13 mouse cellular contexts compared by ENCODE assay signal in genomic region chr4:95093615-95094014, GRCm38 (mm10). TPM values are rescaled to one million over a fixed set of nuclear protein-coding genes. Genes with fewer than 3 reads are reported as not detected.
A peak's percentile ranks its signal among the peaks of the same experiment; 100 is the strongest.
DNase-seq lines count a peak whose midpoint lies in the region; ATAC-seq lines count a peak whose summit lies in the region.
"Had no signal": no experiment of that assay in that cellular context is flagged by ENCODE, and none has a peak within 500 bp of the region (broad histone marks: within the 10 kb centered on the region; RNA-seq: fewer than 3 reads in every experiment).

No protein-coding gene starts in this region.

- ATAC-seq in kidney, embryonic 14.5 days (ENCODE audit: low FRiP score, low TSS enrichment): peak; percentile 80
- ATAC-seq: forebrain, embryonic 13.5 days; hindbrain, embryonic 16.5 days; midbrain, embryonic 15.5 days had no signal

- no peaks in the 10 kb centered on the region for H3K27me3 ChIP-seq in kidney, embryonic 14.5 days (ENCODE audit: control insufficient read depth, insufficient read depth, low read length)
- H3K27me3 ChIP-seq: midbrain, embryonic 15.5 days had no signal

- peak; percentile 23 for DNase-seq in gastrocnemius, adult 18-20 months (ENCODE audit: low spot score)
- no peak for DNase-seq in gastrocnemius, postnatal 10 days
- DNase-seq in kidney, adult 11 months: no peak
- DNase-seq in NIH3T3 (ENCODE audit: low read depth): peak; percentile 62
- peak; percentile 39 for DNase-seq in kidney, postnatal 10 days
- no peak for DNase-seq in right cerebral cortex, adult 18-20 months
- no peak for DNase-seq in thymus, postnatal 25 days
- DNase-seq: cerebellum, adult 9-10 months; thymus, postnatal 36 days had no signal

- H3K27ac ChIP-seq in kidney, embryonic 14.5 days (ENCODE audit: low read depth, low read length): peak overlapping the region; percentile 51; the same call in 1 of the 2 replicates
- H3K27ac ChIP-seq: forebrain, embryonic 13.5 days; midbrain, embryonic 15.5 days had no signal

- no peaks in the 10 kb centered on the region for H3K9me3 ChIP-seq in kidney, embryonic 14.5 days (ENCODE audit: control insufficient read depth, low read length)
- H3K9me3 ChIP-seq: forebrain, embryonic 13.5 days; midbrain, embryonic 15.5 days had no signal

- 36% methylated on average over 6 of the region's 6 CpGs for WGBS in kidney, embryonic 14.5 days

- H3K4me1 ChIP-seq in kidney, embryonic 14.5 days (ENCODE audit: control insufficient read depth, insufficient read depth, low read length): peaks cover 12% of the 10 kb centered on the region
- H3K4me1 ChIP-seq: forebrain, embryonic 13.5 days; midbrain, embryonic 15.5 days had no signal

- no peak overlapping the region for H3K9ac ChIP-seq in kidney, embryonic 14.5 days (ENCODE audit: low read depth, low read length)
- H3K9ac ChIP-seq: forebrain, embryonic 13.5 days; midbrain, embryonic 15.5 days had no signal

- no peak overlapping the region for H3K4me2 ChIP-seq in kidney, embryonic 14.5 days (replicated peaks; ENCODE audit: low read depth, low read length)
- H3K4me2 ChIP-seq: forebrain, embryonic 13.5 days; midbrain, embryonic 15.5 days had no signal

- H3K36me3 ChIP-seq in kidney, embryonic 14.5 days (ENCODE audit: control insufficient read depth, insufficient read depth, low read length): no peaks in the 10 kb centered on the region
- H3K36me3 ChIP-seq: midbrain, embryonic 15.5 days had no signal

- no peak overlapping the region for H3K4me3 ChIP-seq in kidney, embryonic 14.5 days (ENCODE audit: low read length)
- H3K4me3 ChIP-seq: forebrain, embryonic 13.5 days; midbrain, embryonic 15.5 days had no signal

RNA-seq across cellular contexts. Expression of gene Jun, which starts 41.6 kb away (rescaled TPM):
- 100 to 1,000 TPM in 1 of 2 experiments, 10 to 100 TPM in 1; 56.8 to 140 TPM for total RNA-seq in gastrocnemius, adult 18-20 months (2021)
- 100 to 1,000 TPM in 1 of 2 experiments, 10 to 100 TPM in 1; 31.5 to 100 TPM for total RNA-seq in gastrocnemius, postnatal 10 days (2021)
- 24.0 and 30.2 TPM in 2 replicates for polyA plus RNA-seq in kidney, embryonic 14.5 days (2014; fragmentation: Nextera tagmentation; extraction: Ambion mirVana)

Comparison
In these comparisons a context has a peak if more than half of its experiments do, and no peak if none do; other contexts are left out.
1. DNase-seq: peak in gastrocnemius, adult 18-20 months (single experiment), NIH3T3 (single experiment) and kidney, postnatal 10 days (single experiment); none in gastrocnemius, postnatal 10 days (single experiment), kidney, adult 11 months (single experiment), right cerebral cortex, adult 18-20 months (single experiment) and thymus, postnatal 25 days (single experiment).